Mouse (Mus musculus) T-cell, adult 2 months (primary cell): ENCODE measurements around the gene Plcb4.
"Not testable (repeated sequence)": the region's sequence is repeated elsewhere in the genome, so short reads cannot be mapped to it uniquely, and the experiment has no call there.

Experiments used
- DNase-seq: peaks from one replicate; pipeline ENCODE4 v3.0.0; 2022; ENCODE audit warnings: low spot score

Plcb4 gene

GRCm38 (mm10) chr2:135673649-135674048, 14.8 kb downstream of the Plcb4 start:
- no peak for DNase-seq

GRCm38 (mm10) chr2:135675284-135675683, 16.5 kb downstream of the Plcb4 start:
- no peak for DNase-seq

DNA sequence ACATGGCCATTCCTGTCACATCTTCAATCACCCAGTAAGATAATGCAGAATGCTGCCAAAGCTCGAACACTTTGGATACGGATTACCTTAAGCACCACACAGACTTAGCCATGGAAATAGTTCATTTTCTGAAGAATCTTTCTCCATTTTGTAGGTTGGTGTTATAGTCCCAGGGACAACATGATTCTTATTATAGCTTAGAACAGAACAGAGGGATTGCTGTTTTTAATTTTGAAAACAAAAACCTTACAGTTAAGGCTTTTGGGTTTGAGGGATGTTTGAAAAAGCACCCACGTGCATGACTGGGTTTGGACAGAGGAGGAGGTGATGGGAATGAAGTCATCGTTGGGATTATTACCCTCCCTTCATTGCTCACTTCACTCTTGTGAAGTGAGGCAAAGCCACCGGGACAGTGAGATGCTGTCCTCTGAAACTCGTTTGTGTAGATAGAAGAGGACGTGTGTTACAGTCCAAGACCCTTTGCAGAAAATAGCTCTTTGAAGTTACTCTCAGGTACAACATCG, 18.2 kb downstream of the Plcb4 start:
- no peak for DNase-seq

GRCm38 (mm10) chr2:135677601-135678000, 18.8 kb downstream of the Plcb4 start:
- DNase-seq: no peak

DNA sequence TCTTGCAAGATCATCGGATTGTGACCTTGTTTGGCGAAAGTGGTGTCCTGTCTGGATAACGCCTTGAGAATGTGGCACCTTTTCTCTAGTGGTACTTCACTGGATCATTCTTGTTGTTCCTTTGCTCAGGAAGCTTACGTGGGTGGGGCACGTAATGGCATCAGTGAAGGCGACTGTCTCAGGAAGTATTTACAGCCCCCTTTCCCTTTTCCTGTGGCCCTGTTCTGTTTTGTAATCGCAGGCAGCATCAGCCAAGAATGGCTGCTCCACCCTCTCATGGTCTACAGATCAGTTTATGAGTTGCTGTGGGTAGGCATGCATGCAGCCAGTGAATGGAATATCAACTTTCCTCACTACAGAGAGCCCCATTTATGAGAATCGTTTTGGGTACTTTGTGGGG, 21.2 kb downstream of the Plcb4 start:
- no peak for DNase-seq

GRCm38 (mm10) chr2:135680406-135681134, 21.8 kb downstream of the Plcb4 start:
- no peak for DNase-seq

GRCm38 (mm10) chr2:135683684-135684440, 25.1 kb downstream of the Plcb4 start:
- no peak for DNase-seq

DNA sequence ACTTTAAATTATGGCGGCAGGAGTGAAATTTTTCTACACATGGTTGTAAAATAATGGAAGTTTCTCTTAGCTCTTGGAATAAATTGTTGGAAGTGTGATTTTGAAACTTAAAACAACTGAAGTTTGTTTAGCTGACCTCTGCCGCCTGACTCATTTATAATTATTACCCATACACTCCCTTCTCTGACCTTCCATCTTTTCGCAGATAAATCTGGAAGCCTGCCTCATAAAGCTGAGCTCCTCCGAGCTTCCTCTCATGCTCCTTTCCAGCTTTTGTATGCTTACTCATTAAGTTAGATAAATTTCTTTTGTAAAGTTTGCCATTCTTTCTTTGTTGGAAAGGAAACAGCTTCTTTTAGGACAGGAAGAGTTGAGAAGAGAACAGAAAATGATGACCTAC, 27.9 kb downstream of the Plcb4 start:
- no peak for DNase-seq

DNA sequence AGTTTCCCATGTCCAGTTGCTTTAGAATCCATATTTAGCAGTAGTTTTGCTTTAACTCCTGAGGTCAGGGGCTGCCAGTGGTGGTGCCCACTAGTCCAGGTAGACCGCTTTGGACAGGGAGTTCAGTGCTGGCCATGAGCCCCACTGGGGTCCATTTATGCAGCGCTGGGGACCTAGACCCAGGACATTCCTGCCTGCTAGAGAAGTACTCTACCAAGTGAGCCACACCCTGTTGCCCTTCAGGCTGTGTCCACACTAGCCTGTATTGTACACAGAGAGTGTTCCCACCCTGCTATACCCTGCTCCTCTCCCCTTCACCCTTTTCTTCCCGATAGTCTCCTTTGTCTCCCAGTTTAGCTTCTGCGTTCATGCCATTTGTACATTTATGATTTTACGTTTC, 28.8 kb downstream of the Plcb4 start:
- no peak for DNase-seq

DNA sequence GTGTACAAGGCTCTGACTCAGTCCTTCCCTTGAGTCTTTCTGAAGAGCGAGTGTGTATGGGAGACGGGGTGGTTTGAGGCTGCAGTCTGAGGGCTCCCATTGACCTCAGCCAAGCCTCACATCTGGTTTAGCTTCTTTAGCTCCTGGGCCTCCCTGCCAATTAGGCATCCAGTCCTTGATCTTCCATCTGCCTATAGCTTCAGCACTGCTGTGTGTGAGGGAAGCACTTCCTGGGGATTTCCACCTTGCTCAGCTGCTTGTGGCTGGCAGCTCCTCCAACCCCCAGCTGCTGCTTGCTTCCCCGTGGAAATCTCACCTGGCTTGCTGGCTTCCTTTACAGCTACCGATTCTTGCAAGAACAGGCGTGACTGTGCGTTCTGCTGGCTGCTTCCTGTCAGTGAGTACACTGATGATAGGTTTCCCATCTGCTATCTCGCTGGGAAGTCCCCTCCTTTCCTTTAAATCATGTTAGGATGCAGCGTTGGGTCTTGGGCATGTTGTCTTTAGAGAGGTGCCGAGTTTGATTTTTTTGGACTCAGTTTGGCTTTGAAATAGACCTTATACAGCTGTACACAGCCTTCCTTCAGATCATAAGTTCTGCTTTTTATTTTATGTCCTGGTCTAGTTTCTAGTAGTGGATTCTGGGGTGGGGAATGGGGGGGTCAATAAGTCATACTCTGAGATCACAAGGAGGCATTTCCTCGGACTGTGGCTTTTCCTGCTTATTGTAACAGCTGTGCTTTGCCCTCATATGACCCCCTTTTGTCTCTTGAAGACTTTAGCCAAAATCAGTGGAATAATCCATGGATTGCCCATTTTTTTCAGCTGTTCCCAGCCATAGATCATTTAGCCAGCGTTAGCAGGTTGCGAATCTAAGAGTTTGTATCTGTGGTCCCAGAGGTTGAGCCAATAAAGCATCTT, 34.0 kb downstream of the Plcb4 start:
- no peak for DNase-seq

- DNase-seq: no peak
These were observed 42.0 kb downstream of the Plcb4 start for GRCm38 (mm10) chr2:135700686-135701413.

DNA sequence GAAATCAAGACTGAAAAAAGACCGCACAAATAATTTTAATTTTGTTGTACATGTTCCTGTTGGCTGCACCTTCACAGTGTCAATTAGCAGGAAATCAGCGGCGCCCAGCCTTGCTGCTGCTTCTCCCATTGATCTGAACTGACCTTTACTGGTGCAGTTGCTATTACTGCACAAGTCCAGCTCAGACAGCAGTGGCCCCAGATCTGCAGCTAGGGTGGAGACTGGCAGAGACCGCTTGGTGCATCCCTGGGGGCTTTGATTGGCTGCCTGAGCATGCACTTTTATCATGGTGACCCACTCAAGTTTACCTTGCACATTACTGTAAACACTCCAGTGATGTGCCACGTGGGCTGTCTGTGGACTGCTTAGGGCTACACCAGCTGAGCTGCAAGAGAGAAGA, 45.9 kb downstream of the Plcb4 start:
- DNase-seq: no peak

GRCm38 (mm10) chr2:135707305-135707704, 48.5 kb downstream of the Plcb4 start:
- no peak for DNase-seq

DNA sequence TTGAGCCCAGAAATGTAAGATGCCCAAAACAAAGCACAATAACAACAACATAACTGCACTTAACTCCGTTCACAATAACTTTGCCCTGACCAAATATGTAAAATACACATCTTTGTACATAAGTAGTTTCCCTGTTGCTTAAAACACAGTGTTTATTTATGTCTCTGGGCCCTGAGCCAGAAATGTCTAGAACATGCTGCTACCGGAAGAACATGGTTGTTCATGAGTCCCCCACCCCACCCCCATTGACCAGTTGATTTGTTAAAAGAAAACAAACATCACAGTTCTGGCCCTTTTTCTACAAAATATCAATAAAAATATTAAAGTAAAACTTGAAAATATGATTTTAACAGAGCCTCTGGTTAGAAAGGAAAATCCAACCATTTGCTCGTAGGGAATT, 49.6 kb downstream of the Plcb4 start:
- DNase-seq: no peak

DNA sequence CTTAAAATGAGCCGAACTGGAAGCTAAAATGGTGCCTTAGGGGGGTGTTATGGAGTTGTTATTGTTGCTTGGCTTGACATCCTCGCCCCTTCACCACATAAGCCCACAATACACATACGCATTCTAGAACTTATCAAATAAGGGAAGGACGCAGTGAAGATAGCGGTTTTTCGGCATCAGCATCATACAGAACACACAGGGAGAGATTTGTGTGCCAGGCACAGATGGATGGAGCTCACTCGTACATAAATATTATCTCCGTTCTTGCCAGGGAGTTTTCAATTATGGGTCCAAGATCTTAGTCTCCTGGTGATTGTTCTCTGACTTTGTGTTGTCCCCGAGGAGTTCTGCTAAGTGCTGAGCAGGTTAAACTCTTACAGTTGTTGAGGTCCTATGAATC, 50.0 kb downstream of the Plcb4 start:
- no peak for DNase-seq

GRCm38 (mm10) chr2:135709736-135710135, 50.9 kb downstream of the Plcb4 start:
- DNase-seq: not testable (repeated sequence)

DNA sequence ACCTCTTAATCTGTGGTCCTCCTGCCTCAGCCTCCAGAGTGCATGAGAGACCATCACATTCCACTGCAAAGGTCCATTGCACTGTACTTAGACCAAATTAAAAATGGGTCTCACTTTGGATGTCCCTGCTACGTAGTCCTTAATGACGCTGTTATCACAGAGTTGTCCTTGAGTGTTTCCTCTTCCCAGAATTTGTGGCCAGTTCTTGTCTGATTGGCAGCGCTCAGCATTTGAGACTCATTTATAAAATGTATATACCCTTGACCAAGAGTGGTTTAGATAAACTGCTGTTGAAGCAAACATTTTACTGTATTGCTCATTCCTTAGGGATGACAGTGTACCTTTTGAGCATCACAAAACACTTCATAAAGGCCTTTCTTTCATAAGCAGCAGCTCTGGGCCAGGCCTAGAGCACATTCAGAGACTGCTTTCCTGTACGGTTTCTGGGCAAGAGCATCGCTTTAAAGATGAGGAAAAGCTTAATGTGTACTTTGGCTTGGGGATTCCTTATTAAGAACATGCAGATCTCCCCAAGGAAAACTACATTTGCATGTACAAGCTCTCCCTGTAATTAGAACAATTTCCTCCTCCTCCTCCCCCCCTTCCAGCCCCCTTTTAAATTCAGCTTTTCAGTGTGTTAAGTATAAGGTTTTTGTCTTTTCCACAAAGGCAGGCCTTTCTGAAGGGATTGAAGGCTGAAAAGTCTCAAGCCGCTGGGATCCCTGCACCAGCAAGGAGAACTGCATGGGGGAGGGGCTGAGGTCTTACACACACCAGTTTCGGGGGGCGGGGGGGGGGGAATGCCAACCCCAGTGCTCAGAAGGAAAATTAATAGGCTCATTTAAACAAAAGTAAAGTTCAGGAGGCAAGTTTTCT, 52.5 kb downstream of the Plcb4 start:
- DNase-seq: no peak

- no peak for DNase-seq
These were observed 53.1 kb downstream of the Plcb4 start for GRCm38 (mm10) chr2:135711925-135712288.

DNA sequence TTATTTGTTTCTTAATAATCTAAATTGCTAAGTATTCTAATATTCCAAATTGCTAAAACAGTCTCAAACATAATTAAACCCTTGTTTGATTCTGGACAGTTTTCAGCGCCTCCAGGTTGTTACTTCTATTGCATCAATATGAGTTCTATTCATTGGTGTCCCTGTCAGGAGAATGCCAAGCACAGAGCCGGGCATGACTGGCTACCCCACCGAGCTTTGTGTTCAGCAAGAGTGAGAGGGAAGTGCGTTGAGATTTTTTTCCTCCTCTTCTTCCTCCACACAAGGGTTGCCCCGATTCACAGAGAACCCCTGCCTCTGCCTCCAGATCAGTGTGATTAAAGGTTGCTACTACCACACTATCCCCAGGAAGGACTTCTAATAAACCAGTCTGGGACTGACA, 53.5 kb downstream of the Plcb4 start:
- no peak for DNase-seq

DNA sequence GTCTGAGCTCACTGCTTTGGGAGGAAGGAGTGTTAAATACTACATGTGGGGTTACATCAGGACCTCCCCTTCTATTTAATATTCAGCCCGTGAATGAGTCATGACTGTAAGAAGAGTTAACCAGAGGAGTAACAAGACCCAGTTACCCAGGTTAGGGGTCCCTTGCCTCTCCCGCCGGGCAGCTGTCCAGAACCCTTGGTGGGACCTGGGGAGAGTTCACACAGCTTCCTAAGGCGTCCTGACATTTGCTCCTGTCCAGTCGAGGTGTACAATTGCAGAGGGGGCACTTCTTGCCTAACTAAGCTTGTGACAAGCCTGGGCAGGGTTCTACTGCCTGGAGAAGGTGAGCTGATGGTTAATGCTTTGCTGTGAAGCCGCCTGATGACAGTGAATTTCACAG, 54.1 kb downstream of the Plcb4 start:
- DNase-seq: no peak

GRCm38 (mm10) chr2:135716180-135716579, 57.4 kb downstream of the Plcb4 start:
- DNase-seq: no peak
